Mouse (Mus musculus): ENCODE data around the gene 1110059E24Rik. TPM values are rescaled to one million over a fixed set of nuclear protein-coding genes. Genes with fewer than 3 reads are reported as not detected.
A peak's percentile ranks its signal among the peaks of the same experiment; 100 is the strongest.

Gene 1110059E24Rik
- total RNA-seq, 2 experiments from 2014 or later = 7.1 to 9.1 TPM

DNA sequence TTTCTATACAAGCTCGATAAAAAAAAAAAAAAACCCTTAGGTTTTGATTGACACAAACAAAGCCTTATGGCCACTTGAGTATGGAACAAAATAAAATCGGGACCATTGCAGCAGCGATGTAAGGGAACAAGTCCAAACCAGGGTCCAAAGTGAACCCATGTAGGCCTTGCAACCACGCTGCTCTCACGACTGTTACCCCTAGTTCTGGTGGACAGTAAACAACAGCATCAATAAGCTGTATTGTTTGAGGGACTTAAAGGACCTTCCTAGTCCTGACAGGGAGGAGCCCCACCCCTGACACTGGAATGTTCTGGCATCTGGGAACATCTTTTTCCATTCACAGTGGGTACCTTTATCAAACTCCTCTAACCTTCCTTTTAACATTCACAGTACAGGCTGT lies 68.8 kb downstream of the 1110059E24Rik start:
- H3K4me3 ChIP-seq = no peak overlapping the region
- DNase-seq = no peak
- TF ChIP-seq CTCF (IDR thresholded peaks at IDR 0.05) = no peak
- intact Hi-C loops (cut with DNase I) = no loop called here
- H3K27ac ChIP-seq = no peak overlapping the region

DNA sequence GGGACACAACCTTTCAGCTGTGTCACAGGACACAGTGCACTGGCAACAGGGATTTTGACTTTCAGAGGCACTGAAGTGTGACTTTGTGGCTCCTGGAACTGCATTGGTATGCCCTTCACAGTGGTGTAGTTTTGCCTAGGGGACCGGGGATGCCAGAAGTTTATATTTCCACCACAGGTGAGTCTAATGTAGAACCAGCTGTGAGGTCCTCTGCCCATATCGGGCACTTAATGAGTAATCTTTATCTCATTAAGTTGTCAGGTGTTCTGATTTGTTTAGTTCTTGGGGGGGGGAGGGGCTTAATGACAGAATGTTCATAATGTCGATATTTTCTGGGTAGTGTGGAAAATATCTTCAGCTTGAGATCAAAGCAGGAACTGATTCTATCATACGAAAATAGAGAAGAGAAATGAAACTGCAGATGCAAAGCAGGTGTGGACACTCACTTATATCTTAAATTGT lies 69.2 kb downstream of the 1110059E24Rik start:
- intact Hi-C loops (cut with DNase I) = no loop called here
- H3K4me3 ChIP-seq = no peak overlapping the region
- no peak for TF ChIP-seq CTCF (IDR thresholded peaks at IDR 0.05)
- H3K27ac ChIP-seq = no peak overlapping the region
- no peak for DNase-seq

DNA sequence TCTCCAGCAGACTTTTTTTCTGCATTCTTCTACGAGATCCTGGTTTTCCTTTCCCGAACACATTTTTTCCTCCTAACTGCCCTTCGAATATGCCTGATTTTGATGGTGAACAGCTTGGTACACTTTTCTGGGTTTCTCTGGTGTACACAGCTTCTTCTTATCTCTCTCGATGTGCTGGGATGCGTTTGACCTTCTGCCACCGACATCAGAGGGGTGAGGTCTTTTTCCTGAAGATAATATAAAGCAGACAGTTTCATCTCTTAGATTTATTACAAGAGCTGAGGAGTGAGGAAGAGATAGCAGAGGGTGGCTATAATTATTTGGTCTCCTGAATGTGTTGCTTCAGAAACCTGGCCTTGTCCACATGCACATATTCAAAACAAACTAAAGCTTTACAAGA lies 71.4 kb downstream of the 1110059E24Rik start:
- intact Hi-C loops (cut with DNase I) = no loop called here
- no peak for TF ChIP-seq CTCF (IDR thresholded peaks at IDR 0.05)
- Histone ChIP-seq H3K27ac (no peak overlapping the region), H3K4me3 (no peak overlapping the region)
- no peak for DNase-seq

DNA sequence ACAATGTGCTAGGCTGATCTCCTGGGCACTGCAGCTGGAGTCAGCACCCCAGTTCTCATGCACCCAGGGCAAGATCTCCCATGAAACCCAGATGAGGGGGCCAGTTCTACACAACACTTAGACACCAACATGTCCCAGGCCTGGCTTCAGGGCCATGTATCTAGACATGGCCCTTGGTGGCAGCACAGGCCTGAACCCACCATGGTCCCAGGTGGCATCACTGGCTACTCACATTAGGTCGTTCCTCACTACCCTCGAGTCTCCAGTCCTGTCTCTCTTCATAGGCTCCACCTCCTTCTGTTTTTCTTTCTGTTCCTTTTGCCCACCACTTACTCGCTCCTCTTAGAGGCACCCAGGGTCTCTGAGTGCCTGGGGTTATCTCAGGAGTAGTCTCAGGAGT lies 72.9 kb downstream of the 1110059E24Rik start:
- intact Hi-C loops (cut with DNase I) = no loop called here
- DNase-seq = no peak
- Histone ChIP-seq H3K4me3 (no peak overlapping the region), H3K27ac (no peak overlapping the region)
- no peak for TF ChIP-seq CTCF (IDR thresholded peaks at IDR 0.05)

DNA sequence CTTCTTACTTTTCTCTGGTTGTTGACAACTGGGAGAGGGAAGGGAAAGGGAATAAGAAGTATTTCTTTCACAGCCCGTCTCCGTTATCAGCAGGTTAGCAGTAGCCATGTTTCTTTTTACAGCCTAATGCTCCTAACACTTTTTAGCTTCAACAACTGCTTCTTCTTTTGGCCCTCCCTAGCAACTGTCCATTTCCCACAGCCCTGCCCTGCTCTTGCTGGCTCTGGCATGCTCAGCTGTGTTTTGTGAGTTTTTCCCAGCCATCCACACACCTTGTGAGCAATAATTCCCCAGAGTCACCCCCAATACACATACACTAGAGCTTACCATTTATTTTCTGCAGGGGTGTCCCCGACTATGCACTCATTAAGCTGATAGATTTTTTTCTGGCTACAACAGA lies 75.3 kb downstream of the 1110059E24Rik start:
- Histone ChIP-seq H3K4me3 (no peak overlapping the region), H3K27ac (no peak overlapping the region)
- intact Hi-C loops (cut with DNase I) = no loop called here
- no peak for TF ChIP-seq CTCF (IDR thresholded peaks at IDR 0.05)
- DNase-seq = no peak

DNA sequence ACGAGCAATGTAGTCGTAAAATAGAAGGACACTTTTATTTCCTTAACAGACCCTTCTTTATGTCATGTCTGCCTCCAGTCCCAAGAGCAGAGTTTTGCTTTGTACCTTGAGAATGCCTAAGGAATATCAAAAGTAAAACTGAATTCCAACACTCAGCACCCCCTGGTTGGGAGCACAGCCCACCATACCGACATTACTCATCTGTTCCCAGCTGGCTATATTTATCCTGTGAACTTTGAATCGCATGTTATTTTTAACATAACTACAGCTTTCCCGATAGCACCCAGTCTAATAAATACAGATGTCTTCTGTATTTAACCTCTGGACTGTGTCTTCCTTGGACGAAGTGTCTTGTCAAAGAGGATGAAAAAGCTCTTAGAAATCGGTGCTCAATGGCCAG lies 80.8 kb downstream of the 1110059E24Rik start:
- intact Hi-C loops (cut with DNase I) = loop anchor here (1.0 to 5.0 kb wide), 2 partner anchors 85 to 175 kb away; no protein-coding TSS in a partner anchor
- TF ChIP-seq CTCF (IDR thresholded peaks at IDR 0.05) = no peak
- DNase-seq = no peak
- peak overlapping the region; percentile 62 for H3K4me3 ChIP-seq
- H3K27ac ChIP-seq = peak overlapping the region; percentile 53

DNA sequence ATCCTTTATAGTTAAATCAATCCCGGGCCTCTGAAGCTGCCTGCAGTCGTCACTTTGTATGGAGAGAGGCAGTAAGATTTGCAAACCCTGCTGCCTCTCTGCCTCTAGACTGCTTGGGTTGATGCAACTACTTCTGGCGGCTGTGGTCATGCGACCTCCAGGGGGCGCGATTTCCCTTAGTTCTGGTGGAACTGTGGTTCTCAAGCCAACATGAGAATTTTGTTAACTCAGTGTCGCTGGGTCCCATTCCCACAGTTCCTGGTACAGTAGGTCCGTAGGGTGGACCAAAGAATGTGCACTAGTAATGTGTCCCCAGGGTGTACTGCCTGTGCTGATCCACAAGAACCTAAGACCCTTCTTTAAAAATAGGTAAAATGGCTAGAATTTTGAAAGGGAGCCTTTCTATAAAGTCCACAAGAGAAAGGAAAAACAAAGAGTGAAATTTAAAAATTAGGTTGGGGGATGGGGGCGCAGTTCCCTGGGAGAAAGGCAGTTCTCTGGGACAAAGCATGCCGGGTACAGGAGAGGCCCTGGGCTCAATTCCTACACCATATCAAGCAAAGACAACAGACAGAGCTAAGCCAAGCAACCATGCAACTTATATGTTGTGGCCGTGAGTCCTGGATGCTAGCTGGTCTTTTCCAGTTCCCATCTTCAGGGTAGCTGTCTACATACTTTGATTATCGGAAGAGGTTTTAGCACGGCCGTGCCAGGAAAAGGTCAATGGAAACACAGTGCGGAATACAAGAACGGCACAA lies 81.4 kb downstream of the 1110059E24Rik start:
- intact Hi-C loops (cut with DNase I) = loop anchor here (1.0 to 5.0 kb wide), 2 partner anchors 86 to 176 kb away; no protein-coding TSS in a partner anchor
- Histone ChIP-seq H3K27ac (peak overlapping the region; percentile 53), H3K4me3 (peak overlapping the region; percentile 62)
- TF ChIP-seq CTCF (IDR thresholded peaks at IDR 0.05) = peak; percentile 97
- DNase-seq = peak; percentile 92

DNA sequence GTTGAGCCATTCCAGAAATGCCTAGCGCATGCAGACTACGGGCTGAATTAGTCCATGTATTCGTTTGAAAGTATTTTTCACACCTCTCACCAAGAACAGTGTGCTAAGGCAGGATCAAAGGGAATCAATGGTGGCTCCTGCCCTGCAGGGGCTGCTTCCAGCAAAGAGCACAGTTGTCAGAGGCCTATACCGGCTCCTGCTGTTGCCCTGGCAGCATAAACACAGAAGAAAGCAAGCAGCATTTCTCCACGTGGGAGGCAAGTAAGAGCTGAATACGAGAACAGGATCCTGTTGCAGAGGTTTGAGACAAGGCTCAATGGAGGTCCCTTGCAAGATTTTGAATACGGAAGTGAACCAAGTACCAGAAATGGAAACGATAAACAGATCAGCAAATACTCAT lies 82.0 kb downstream of the 1110059E24Rik start:
- no peak for DNase-seq
- H3K27ac ChIP-seq = no peak overlapping the region
- H3K4me3 ChIP-seq = no peak overlapping the region
- intact Hi-C loops (cut with DNase I) = loop anchor here (1.0 to 5.0 kb wide), 2 partner anchors 87 to 177 kb away; no protein-coding TSS in a partner anchor
- no peak for TF ChIP-seq CTCF (IDR thresholded peaks at IDR 0.05)

DNA sequence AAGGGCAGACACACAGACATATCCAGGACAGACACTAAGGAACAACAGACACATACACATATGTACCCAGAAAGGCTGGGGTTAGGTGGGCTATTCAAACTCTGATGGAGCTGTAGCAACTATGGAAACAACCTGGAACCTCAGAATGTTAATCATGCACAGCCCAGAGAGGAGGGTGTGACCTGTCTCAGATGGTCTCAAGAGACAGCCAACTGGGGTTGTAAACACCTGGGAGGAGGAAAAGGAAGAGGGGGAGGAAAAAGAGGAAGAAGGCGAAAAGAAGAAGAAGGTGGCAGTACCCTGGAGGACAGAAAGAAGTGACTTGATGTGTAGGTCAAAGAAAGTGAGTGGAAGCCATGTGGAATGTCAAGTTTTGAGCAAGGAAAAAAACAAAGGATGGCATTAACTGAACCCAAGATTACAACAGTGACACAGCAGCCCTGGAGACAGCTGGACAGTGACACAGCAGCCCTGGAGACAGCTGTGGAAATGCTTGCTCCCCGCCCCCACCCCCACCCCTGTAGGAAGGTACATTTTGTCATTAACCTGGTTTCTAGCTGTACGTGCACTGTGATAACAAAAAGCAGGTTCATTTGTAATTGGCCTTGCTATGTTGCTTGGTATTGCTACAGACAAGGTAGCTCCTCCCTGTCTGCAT lies 84.1 kb downstream of the 1110059E24Rik start:
- Histone ChIP-seq H3K4me3 (no peak overlapping the region), H3K27ac (no peak overlapping the region)
- DNase-seq = no peak
- no peak for TF ChIP-seq CTCF (IDR thresholded peaks at IDR 0.05)
- intact Hi-C loops (cut with DNase I) = no loop called here

DNA sequence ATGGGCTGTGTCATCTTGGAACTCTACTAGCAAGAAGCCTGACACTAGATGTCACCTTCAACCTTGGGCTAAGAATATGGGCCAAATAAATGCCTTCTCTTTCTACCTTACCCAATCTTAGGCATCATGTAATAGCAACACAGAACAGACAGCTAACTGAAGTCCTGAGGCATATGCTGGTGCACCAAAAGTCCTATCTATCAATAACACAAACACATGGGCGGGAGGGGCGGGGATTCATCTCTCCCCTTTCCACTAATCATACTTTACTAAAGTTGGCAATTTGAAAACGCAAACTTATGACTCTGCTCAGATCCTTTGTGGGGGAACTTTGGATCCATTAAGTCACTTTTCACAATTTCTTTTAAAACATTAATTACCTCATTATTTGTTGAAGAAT lies 84.8 kb downstream of the 1110059E24Rik start:
- intact Hi-C loops (cut with DNase I) = no loop called here
- no peak for DNase-seq
- Histone ChIP-seq H3K4me3 (no peak overlapping the region), H3K27ac (no peak overlapping the region)
- no peak for TF ChIP-seq CTCF (IDR thresholded peaks at IDR 0.05)

DNA sequence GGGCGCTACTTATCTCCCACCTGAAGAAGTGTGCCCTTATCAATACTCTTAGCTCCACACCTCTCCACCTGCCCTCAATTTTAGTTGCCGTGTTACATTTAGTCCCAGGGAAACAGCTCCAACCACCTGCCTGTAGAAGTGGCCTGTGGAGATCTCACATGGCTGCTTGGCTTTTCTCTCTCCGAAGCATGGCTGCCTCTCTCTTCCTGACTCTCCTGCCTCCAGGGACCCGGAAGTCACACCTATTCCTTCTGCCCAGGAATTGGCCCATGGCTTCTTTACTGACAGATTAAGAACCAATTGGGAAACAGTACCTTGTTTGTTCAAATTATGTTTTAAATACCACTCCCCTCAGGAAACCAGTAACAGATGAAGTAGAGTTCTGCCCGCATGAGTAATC lies 86.3 kb downstream of the 1110059E24Rik start:
- intact Hi-C loops (cut with DNase I) = no loop called here
- no peak overlapping the region for H3K4me3 ChIP-seq
- DNase-seq = no peak
- no peak overlapping the region for H3K27ac ChIP-seq
- no peak for TF ChIP-seq CTCF (IDR thresholded peaks at IDR 0.05)

DNA sequence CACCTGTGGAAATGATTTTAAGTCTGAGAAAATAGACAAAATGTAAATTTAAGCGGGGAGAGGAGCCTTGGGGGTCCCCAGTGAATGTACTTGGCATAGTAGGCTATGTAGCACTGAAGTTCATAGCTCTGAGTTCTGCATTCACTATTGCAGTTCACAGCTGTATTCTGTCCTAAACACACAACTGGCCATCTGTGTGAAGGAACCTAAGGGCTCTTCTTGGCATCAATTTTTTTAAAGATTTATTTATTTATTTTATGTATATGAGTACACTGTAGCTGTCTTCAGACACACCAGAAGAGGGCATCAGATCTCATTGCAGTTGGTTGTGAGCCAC lies 88.3 kb downstream of the 1110059E24Rik start:
- DNase-seq = no peak
- Histone ChIP-seq H3K4me3 (no peak overlapping the region), H3K27ac (no peak overlapping the region)
- no peak for TF ChIP-seq CTCF (IDR thresholded peaks at IDR 0.05)
- intact Hi-C loops (cut with DNase I) = loop anchor here (1.0 to 5.0 kb wide), 4 partner anchors 191 to 766 kb away; no protein-coding TSS in a partner anchor

DNA sequence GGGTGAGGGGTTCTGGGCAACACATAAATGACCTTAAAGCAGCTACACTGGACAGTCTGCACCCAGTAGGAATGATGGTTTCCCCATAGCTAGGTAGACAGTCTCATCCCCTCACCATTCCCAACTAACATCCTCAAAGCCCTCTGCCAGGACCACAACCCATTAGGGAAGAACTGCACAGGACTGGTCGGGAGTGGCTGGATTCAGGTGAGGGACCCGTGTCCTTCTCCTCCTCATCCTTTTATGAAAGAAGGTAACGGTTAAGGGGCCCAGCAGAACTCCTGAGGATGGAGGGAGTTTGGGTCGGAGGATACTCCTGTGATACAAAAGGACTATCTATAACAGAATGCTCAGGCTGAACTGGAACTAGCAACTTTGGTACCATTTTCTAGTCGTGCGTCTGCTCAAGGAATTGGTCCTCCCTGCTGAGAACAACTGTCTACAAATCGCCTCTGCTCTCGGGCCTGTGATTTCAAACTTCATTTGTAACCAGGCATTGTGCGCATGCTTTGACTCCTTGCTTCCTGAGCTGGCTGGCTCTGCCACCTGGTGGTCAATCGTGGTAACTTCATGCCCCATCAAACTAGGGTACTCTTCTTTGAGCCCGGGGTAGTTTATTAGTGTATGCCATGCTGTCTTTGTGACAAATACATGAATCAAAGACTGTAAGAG lies 88.9 kb downstream of the 1110059E24Rik start:
- peak; percentile 96; the same call in 1 of the 2 replicates for TF ChIP-seq CTCF (IDR thresholded peaks at IDR 0.05)
- intact Hi-C loops (cut with DNase I) = loop anchor here (1.0 to 5.0 kb wide), 4 partner anchors 191 to 765 kb away; no protein-coding TSS in a partner anchor
- no peak overlapping the region for H3K27ac ChIP-seq
- DNase-seq = peak; percentile 80
- H3K4me3 ChIP-seq = no peak overlapping the region
